Mouse (Mus musculus) cerebellum, postnatal 14 days (tissue): Measurements from ENCODE around the gene Ocln.
"Not testable (repeated sequence)": the region's sequence is repeated elsewhere in the genome, so short reads cannot be mapped to it uniquely, and the experiment has no call there.

Experiments
- DNase-seq, 2 experiments: peaks; one replicate each; pipeline ENCODE4 v3.0.0; 2021; ENCODE audit warnings: mixed read lengths in 2 of 2

The Ocln gene

DNA sequence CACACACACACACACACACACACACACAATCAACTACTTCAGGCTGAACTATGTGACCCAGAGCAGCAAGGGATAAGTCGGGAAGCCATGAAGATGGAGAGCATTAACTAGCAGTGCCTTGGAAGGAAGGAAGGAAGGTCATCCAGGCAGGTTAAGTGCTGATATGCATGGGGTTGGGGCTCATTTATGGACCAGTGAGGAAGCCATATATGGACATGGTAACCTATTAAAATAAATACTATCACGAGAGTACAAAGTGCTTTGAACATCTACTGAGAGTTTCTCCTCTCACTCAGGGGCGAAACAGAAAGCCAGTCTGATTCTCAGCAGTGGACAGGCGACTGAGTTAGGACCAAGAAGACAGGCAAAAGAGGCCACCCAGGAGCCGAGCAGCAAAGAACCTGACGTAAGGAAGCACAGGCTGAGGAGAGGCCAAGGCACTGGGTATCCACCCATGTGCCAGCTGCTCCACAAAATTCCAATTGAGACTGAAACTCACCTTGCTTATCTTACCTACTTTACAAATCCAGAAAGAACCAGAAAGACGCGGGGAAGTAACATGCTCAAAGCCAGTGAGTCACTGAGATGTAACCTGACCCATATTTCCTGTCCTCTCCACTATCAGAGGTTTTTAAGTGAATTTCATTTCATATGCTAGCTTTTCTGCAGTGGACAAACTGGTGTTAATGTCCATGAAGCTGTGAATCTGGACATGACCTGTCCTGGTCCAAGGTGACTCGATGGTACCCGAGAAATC lies 9.3 kb downstream of the Ocln start:
- DNase-seq: no peak

DNA sequence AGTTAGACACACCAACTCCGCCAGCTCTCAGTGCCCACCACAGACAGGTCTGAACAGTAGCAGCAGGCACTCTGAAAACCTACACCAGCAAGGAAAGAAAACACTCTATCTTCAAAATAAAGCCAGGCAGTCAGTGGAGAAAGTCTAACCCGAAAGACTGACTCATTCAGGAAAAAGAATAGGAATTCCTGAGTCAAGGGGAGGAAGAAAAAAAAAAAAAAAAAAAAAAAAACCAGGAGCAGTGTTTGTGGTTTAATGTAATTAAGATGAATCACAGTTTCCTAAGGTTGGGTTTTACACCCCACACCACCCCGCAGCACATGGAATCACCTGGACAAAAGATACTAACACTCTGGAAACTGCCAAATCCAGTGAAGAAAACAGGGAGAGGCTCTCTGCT lies 16.4 kb downstream of the Ocln start:
- DNase-seq: no peak

DNA sequence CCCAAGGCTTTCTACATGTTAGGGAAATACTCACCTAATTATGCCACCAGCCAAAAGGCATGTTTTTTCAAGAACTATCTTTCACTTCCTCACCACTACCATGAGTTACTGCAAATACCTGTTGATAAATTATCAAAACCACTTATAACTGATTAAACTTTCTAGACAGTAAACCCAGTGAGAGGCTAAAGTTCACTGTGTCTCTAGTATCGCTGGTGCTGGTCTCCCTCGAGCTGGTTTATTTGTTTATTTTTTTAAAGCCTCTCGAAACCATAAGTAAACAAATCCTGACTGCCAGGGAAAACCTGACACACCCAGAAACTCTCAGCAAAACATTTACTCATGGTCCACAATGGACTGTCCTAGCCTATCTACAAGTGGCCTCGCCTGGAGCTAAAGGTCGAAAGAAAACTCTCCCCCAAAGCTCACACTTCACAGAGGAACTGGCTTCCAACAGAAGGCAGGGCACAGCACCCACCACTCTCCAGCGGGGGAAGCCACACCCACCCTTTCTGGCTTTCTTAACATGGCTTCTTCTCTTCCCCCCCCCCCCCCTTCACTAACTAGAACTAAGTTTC lies 19.6 kb downstream of the Ocln start:
- no peak for DNase-seq

DNA sequence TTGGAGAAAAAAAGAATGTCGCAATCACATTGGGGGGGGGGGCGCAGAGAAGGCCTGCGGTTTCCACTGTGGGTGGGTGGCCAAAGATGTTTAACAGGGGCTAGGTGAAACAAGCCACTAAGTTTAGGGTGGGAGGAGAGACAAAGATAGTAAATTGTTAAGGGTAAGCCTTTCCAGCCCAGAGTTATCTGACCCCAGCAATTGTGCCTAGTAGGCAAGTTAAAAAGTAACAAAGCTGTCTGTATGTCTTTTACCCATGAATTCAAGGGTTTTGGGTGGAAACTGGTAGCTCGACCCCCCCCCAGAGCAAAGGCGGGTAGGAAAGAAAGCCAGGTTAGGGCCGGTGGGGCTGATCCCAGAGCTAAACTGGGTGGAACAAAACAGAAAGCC lies 25.9 kb downstream of the Ocln start:
- DNase-seq: no peak

DNA sequence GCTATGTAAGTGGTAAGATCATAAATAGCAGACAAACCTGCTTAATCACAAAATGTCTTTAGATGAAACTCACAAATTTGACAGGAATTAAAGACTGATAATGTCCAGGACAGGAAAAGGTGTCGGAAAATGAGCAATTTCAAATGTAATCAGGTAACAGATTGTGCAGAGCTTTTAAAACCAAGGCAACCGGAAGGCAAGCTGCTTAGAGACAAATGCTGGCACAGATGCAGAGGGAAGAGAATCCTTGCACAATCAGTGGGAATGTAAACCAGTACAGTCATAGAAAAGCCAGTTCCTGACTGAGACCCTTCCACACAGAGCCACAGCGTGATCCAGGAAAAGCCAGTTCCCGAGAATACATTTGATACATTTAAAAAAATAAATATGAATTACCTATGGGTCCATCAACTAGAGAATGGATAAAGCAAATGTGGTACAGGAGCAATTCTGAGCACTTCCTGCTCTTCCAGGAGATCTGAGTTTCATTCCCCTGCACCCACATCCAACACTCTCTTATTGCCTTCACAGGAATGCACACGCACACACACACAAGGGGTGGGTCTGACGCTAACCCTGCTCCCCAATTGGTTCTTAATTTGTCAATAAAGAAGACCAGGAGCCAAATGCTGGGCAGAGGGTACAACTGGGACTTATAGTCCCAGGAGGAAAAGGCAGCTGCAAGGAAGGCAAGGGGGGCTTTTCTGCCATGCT lies 26.4 kb downstream of the Ocln start:
- DNase-seq: peak; percentile 63 to 64

DNA sequence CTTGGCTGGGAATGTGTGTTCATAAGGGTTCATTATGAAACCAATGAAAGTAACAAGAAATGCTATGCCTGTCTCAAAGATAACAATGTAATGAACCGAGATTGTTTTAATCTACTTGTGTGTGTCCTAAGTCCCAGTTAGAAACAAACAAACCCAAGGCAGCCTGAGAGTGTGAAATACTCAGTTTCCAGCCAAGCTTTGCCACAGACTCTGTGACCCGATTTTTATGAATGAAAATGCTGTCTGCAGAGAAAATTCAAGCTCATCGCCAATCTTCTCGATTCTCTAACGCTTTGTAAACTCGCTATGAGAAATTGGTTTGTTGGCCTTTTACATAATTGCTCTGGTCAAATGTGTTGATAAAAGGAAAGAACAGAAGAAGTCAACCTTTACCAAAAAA lies 27.6 kb downstream of the Ocln start:
- no peak for DNase-seq

DNA sequence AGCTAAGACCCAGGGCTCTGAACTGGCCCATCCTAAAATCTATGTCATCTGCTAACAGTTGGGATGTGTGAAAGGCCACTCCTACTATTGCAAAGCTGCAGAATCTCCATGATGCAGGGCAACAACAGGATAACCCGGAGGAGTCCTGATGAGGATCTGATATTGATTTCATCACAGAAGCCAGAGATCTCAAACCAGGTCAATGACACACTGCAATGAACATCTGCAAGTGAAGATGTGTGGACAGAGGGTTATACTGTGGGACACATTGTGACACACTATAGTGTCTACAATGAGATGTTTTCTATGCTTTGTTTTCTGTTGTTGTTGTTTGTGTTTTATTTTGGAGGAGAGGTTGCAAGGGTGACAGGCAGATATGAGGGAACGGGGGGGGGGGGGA lies 28.8 kb downstream of the Ocln start:
- no peak for DNase-seq

DNA sequence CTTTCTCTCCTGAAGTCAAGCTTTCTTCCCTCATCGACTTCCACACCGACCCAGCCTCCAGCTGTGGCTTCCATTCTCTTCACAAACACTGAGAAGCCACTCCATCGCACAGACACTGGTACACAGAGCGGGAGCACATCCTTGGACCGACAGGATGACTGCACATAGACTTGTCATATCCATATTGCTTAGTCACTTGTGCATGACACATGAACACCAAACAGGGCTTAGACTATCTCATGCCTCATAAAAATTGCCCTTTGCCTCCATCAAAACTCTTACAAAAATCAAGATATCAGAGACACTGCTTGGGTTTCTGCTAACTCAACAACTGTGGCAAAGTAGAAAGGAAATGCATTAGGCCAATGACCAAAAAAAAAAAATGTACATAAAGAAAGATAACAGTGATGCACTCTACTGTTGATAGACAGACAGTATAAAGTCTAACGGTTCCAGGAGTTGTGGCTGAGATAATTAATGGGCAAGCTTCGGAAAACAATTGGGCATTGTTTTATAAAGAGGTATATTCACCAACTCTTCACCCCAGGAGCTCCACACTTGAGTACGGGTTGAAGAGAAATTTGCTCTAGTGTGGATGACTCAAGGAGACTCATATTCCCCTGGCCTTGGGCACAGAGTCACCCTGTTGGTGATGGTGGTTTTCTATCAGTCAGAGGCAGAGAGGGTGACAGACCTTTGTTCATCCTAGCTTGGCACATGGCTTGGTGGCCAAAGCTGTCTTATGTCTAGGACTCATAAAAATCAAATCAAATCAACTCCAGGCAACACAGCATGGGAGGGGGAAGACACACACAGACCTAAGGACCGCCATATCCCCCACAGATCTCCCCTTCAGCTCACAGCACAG lies 30.6 kb downstream of the Ocln start:
- DNase-seq: no peak

DNA sequence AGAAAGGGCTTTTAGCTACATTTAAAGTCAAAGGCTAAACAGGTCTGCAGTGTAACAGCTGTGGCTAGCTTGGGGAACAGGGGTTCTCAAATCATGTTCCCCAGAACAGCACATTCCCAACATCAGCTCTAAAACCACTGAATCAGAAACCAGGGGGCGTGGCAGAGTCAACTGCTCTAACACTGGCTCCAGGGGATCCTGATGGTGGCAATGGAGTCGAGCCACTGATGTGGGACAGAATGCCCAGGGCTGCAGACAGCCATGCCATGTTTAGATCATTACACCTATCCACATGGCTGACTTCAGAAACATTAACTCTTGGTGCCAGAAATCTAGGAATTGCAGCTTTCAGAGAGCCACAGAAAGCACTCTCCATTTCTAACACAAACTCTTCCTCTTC lies 33.4 kb downstream of the Ocln start:
- no peak for DNase-seq

DNA sequence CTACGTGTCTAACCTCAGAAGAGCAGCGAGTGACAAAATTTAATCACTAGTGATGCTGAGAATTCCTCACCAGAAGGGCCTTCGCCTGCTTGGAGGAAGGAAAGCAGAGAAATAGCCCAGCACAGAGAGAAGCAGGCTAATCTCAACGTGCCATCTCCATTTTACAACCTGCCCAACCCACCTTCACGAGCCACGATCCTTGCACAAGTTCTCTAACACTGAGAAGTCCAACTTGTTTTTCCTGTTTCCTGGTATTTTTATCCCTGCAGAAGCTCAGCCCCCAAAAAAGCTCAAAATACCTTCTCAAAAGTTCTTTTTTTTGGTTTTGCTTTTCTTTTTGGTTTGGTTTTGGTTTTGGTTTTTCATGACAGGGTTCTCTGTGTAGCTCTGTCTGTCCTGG lies 34.3 kb downstream of the Ocln start:
- no peak for DNase-seq

DNA sequence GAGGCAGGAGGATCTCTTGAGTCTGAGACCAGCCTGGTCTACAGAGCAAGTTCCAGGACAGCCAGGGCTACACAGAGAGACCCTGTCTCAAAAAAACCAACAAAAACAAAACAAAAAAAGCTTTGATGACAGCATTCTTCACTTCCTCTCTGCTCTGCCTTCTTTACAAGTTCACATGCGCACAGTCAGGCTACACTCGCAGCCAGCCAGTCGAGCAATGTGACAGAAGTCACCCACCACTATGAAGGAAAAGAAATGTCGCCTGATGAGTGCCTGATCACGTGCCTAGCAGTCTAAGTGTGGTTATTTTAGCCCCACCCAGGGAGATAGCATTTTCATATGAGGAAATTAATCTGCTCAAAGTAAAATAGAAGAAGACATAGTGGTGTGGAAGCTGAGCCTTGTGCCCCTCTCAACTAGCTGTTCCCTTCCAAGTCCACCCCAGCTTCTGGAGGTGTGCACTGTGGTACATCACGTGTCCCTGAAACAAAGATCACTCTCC lies 34.8 kb downstream of the Ocln start:
- DNase-seq: no peak

DNA sequence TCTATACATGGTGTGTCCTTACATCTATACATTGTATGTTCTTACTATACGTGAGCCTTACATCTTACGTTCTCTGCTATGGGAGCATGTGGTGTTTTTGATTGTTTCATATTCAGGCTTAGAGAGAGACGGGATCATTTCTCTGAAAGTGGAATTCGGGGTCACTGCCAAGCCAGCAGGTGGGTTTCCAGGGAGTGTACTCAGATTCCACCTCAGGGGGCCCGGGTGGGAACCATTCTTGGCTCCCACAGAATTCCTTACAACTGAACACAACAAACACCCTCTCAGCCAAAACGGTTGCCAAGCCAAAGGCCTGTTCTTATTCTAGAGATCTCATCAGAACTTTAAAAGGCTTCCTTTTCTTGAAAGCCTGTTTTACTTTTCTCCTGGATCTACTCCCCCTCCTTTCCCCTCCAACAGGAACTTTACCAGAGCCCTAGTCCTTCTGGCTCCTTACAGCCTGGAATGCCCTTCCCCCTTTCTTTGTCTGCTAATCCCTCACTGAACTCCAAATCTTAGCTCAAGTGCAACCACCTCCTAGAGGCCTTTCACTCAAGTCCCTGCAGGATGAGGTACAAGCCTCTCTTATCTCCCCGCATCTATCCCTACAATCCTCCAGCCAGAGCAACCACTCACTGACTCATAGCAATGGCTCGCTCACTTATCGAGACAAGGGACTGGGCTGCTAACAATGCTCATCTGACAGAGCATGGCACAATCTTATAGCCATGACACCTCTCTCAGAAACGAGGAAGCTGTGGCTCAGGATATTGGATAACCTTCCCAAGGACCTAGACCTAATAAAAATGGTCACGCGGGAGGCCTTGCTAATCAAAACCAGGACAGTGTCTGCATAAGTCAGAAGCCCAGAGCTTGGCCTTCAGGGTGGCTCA lies 36.1 kb downstream of the Ocln start:
- DNase-seq: peak; percentile 46 to 52

DNA sequence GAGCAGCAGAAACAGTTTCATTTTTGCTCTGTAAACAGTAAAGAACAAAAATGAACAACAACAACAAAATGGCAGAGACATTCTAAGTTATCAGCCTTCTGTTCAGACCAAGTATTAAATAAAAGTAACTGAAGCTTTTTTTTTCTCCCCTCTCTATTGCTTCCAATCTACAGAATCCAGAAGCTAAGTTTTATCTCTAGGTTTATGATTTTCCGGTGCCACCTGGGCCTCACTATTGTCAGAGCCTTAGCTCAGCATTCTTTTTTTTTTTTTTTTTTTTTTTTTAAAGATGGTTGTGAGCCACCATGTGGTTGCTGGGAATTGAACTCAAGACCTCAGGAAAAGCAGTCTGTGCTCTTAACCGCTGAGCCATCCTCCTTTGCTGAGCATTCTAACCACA lies 39.7 kb downstream of the Ocln start:
- DNase-seq: no peak

DNA sequence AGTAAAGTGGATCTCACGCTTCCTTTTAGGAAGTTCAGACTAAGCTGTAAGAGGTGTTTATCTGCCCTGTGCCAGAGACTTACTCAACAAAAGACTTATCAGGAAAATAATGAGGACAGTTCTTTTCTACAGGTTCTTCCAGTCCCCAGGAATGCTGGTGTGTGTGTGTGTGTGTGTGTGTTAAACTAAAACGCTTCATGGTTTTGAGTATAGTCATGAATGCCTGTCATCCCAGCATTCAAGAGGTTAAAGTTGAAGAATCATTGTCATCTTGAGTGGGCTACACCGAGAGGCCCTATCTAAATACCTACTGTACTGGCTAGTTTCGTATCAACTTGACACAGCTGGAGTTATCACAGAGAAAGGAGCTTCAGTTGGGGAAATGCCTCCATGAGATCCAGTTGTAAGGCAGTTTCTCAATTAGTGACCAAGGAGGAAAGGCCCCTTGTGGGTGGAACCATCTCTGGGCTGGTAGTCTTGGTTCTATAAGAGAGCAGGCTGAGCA lies 40.6 kb downstream of the Ocln start:
- DNase-seq: no peak

DNA sequence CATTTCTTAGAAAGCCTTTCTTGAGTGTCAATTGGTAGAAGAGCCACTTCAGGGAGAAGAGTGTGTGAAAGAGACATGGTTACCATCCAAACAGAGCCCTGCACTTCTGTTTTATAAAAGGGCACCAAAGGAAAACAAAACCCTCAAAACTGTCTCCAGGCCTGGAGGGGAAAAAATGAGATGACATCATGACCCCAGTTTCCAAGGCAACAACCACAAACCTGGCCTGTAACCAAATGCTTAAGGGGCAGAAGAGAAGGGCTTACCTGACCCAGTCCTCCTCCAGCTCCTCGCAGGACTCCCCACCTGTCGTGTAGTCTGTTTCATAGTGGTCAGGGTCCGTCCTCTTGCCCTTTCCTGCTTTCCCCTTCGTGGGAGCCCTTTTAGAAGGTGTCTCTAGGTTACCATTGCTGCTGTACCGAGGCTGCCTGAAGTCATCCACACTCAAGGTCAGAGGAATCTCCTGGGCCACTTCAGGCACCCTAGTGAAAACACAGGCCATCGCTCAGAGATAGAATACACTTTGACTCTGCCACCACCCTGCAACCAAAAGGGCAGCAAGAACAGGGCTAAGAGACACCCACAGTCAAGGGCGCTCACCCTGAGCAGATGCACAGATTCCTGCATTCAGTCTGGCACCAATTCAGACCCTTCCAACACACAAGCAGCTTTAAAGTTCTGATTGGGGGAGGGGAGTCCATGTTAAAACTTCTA lies 41.2 kb downstream of the Ocln start:
- no peak for DNase-seq

DNA sequence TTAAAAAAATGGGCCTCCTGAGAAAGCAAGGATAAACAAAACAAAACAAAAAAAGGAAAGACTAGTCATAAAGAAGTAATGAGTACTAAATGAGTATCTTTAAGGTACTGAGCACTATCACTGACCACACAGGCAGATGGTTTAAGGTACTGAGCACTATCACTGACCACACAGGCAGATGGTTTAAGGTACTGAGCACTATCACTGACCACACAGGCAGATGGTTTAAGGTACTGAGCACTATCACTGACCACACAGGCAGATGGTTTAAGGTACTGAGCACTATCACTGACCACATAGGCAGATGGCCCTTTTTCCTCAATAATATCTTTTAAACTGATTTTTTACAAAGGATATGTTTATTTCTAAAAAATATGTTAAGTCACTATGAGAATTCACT lies 52.9 kb downstream of the Ocln start:
- DNase-seq: not testable (repeated sequence)

DNA sequence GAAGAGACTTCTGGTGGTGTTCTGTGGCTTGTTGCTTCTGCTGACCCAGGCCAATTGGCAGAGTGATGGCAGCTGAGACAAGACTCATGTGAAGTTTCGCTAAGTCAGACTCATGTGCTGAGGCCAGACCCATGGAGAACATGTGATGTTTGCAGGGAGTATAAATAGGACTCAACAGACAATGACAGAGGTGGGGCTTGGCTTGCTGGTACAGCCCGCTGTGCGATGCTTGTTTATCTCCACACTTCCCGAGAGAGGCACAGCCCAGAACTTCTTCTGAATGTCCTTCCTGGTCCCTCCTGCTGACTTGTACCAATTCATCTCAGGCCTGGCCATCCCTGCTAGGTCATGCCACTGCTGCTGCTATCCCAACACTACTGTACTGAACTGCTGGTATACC lies 57.2 kb downstream of the Ocln start:
- no peak for DNase-seq

DNA sequence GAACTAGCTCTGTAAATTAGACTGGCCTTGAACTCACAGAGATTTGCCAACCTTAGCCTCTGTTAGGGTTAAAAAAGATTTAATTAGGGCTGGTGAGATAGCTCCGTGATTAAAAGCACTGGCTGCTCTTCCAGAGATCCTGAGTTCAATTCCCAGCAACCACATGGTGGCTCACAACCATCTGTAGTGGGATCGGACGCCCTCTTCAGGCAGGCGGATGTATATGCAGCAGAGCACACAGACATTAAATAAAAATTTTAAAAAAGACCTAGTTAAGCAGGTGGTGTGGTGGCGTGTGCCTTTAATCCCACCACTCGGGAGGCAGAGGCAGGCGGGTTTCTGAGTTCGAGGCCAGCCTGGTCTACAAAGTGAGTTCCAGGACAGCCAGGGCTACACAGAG lies 58.1 kb downstream of the Ocln start:
- peak in 1 of 2 experiments; percentile 26 for DNase-seq

DNA sequence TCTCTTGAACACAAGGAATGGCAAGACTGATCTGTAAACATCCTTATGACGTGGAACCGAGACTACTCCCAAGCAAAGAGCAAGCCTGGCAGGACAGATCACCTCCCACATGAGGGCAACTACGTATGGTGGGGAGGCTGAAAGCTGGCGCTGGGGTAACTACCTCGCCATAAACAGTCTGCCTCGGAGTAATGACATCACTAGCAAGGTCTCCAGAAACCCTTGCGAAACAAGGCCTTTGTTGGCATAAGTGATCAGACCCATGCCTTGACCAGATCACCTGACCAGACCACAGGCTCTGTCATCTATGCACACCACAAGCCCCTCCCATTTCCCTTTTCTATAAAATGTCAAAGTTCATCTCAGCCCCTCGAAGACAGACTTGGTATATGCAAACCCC lies 59.2 kb downstream of the Ocln start:
- DNase-seq: no peak

DNA sequence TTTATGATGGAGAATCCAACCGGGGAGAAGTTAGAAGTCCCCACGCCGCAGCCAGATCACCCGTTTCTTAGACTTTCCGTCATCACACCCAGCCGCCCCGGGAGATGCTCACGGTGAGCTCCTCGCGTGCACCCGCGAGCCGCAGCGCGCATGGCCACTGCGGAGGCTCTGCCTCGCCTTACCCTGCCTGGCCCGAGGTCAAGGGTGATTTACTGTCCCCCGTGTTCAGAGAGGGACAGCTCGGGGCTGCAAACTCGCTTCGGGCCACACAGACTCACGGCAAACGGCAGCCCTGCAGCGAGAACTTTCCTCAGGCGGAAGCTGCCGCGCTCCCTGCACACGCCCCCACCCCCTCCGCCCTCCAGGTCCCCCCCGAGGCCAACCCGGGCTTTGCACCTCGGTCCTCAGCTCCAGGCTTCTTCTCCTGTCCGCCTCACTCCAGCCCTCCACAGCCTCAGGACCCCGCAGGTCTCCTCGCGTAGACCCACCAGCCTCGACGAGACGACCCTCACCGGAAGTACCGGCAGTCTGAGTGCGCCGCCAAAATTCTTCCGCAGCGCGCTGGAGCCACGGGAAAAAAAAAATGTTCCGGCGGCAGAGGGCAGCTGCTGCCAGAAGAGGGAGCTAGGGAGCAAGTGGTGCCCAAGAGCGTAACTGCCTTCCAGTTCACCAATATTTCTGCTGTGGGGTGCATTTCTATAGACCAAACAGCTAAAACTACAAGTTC lies 60.3 kb downstream of the Ocln start, which contains the start of gene Gtf2h2:
TSS of gene Gtf2h2 (minus strand) at position 519 of the 727 bp plus-strand sequence.
- DNase-seq: peak; percentile 94 to 95
